Mouse (Mus musculus) cerebellum, adult 2 months (tissue): ENCODE measurements at regions not wholly inside any gene's neighbourhood (a gene's known extent, or its start where the extent isn't known, plus 50 kb on each side); places are given as distances from the start of the nearest gene placed in this dataset.
"Not testable (repeated sequence)": the region's sequence is repeated elsewhere in the genome, so short reads cannot be mapped to it uniquely, and the experiment has no call there.

Experiments used
- DNase-seq, 2 experiments: peaks; one replicate each; pipeline ENCODE4 v3.0.0; 2021
- H3K27ac ChIP-seq: fragments of 200-500 bp; 2 replicates; pipeline ENCODE4 v1.5.1; 2012; ENCODE audit warnings: low read length, control low read depth, inconsistent platforms; ENCODE audit not compliant: insufficient read depth
- H3K27me3 ChIP-seq: fragments of 200-500 bp; 2 replicates; pipeline ENCODE4 v1.6.1; 2012; ENCODE audit warnings: inconsistent platforms, mild to moderate bottlenecking, low read length, moderate library complexity; ENCODE audit not compliant: control insufficient read depth, insufficient read depth
- H3K4me1 ChIP-seq: fragments of 200-500 bp; 2 replicates; pipeline ENCODE4 v1.6.1; 2011; ENCODE audit warnings: low read length; ENCODE audit not compliant: control insufficient read depth, insufficient read depth
- H3K4me3 ChIP-seq: fragments of 200-500 bp; replicated peaks from 2 replicates; pipeline ENCODE3; 2011; ENCODE audit warnings: mild to moderate bottlenecking, low read depth, low read length, control low read depth; ENCODE audit not compliant: insufficient read depth
- WGBS: fragments of 180-500 bp; shearing (Covaris S2); methylation state at CpG from one replicate; pipeline ENCODE4 v1.1.7; 2018; 5-methylcytosine and 5-hydroxymethylcytosine counted together

DNA sequence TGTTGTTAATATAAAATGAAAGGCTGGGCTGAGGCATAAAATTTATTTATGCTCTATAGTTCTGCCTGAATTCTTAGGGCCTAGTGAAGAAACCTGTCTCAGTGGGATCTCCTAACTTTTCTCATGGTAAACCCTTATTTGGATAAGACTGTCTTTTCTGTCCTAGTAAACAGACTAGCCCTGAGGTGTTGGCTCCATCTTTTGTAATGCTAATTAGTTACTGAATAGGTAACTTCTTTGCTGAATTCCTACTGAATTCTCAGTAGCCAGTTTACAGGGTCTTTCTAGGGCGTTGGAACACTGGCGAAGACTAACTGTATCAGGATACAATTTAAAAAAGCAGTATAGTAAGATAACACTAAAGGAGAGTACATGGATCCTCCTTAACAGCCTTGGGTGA is 425.0 kb upstream of the Arhgef26 start:
- not testable (repeated sequence) for H3K27ac ChIP-seq, H3K27me3 ChIP-seq, DNase-seq, H3K4me3 ChIP-seq, H3K4me1 ChIP-seq
- 100% methylated on average over 2 of the region's 2 CpGs for WGBS

DNA sequence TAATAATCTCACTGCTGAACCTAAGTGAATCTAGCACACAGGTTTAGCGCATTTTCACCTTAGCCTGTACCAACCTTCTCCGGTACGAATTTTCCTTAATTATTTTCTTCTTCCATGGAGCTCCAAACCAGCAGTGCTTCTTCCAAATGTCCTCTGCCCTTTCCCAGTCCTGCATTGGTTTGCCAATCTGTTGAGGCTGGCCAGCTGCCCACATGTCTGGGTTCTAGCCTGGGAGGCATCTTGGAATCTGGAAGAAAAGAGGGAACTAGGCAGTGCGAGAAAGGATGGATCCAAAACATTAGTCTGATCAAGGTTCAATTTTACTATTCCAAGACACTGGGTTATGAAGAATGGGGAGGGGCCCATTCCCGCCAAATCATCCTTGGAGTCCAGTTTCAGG is 422.0 kb upstream of the Arhgef26 start:
- not testable (repeated sequence) for H3K27me3 ChIP-seq, H3K4me3 ChIP-seq, H3K27ac ChIP-seq, H3K4me1 ChIP-seq
- DNase-seq: peak; percentile 44 to 56
- WGBS: 35% methylated on average over 5 of the region's 5 CpGs
